Mouse (Mus musculus): ENCODE measurements around the gene Olfr373. TPM values are rescaled to one million over a fixed set of nuclear protein-coding genes. Genes with fewer than 3 reads are reported as not detected.

The Olfr373 gene
- total and polyA plus RNA-seq, 2 experiments from 2014 or later: not detected

- Histone ChIP-seq H3K27me3 (ENCODE audit: control insufficient read depth, insufficient read depth, low read length) (no peaks in the 10 kb centered on the region), H3K4me1 (ENCODE audit: control insufficient read depth, insufficient read depth) (peaks cover under 1% of the 10 kb centered on the region), H3K9me3 (replicated peaks; ENCODE audit: control insufficient read depth, low read length) (no peaks in the 10 kb centered on the region), H3K4me3 (ENCODE audit: low read depth, low read length) (no peak overlapping the region), H3K4me2 (ENCODE audit: low read depth, low read length) (no peak overlapping the region), H3K27ac (ENCODE audit: low read depth) (no peak overlapping the region), H3K9ac (replicated peaks; ENCODE audit: low read depth, low read length) (no peak overlapping the region), H3K36me3 (replicated peaks; ENCODE audit: control insufficient read depth, insufficient read depth, low read length) (no peaks in the 10 kb centered on the region)
- ATAC-seq (ENCODE audit: insufficient read depth, low read depth) (no peak), DNase-seq (ENCODE audit: low spot score) (no peak)
- 51% methylated on average over 1 of the region's 1 CpGs for WGBS
- TF ChIP-seq EP300 (IDR thresholded peaks at IDR 0.05; ENCODE audit: low read depth): no peak
- TF ChIP-seq CTCF (IDR thresholded peaks at IDR 0.05; ENCODE audit: low read depth): no peak
Observed at GRCm38 (mm10) chr8:72127834-72128233, 44.9 kb downstream of the Olfr373 start.

- DNase-seq (ENCODE audit: low spot score): no peak
- H3K4me2 ChIP-seq (ENCODE audit: low read depth, low read length): no peak overlapping the region
- no peaks in the 10 kb centered on the region for H3K36me3 ChIP-seq (replicated peaks; ENCODE audit: control insufficient read depth, insufficient read depth, low read length)
- ATAC-seq (ENCODE audit: insufficient read depth, low read depth): no peak; the same call in 1 of the 2 replicates
- TF ChIP-seq CTCF (IDR thresholded peaks at IDR 0.05; ENCODE audit: low read depth) (no peak), EP300 (IDR thresholded peaks at IDR 0.05; ENCODE audit: low read depth) (no peak)
- WGBS: 77% methylated on average over 2 of the region's 2 CpGs
- no peaks in the 10 kb centered on the region for H3K9me3 ChIP-seq (replicated peaks; ENCODE audit: control insufficient read depth, low read length)
- H3K4me3 ChIP-seq (ENCODE audit: low read depth, low read length): no peak overlapping the region
- no peaks in the 10 kb centered on the region for H3K27me3 ChIP-seq (ENCODE audit: control insufficient read depth, insufficient read depth, low read length)
- peak overlapping the region; percentile 62 for H3K27ac ChIP-seq (ENCODE audit: low read depth)
- H3K9ac ChIP-seq (replicated peaks; ENCODE audit: low read depth, low read length): no peak overlapping the region
- peaks cover 9% of the 10 kb centered on the region for H3K4me1 ChIP-seq (ENCODE audit: control insufficient read depth, insufficient read depth)
Observed at GRCm38 (mm10) chr8:72131251-72131650, 48.3 kb downstream of the Olfr373 start.

- H3K27me3 ChIP-seq (ENCODE audit: control insufficient read depth, insufficient read depth, low read length): no peaks in the 10 kb centered on the region
- DNase-seq (ENCODE audit: low spot score) (no peak), ATAC-seq (ENCODE audit: insufficient read depth, low read depth) (no peak)
- H3K9me3 ChIP-seq (replicated peaks; ENCODE audit: control insufficient read depth, low read length): no peaks in the 10 kb centered on the region
- no peak overlapping the region for H3K4me2 ChIP-seq (ENCODE audit: low read depth, low read length)
- H3K27ac ChIP-seq (ENCODE audit: low read depth): peak overlapping the region; percentile 62
- no peak overlapping the region for H3K9ac ChIP-seq (replicated peaks; ENCODE audit: low read depth, low read length)
- no peaks in the 10 kb centered on the region for H3K36me3 ChIP-seq (replicated peaks; ENCODE audit: control insufficient read depth, insufficient read depth, low read length)
- WGBS: 77% methylated on average over 2 of the region's 2 CpGs
- H3K4me3 ChIP-seq (ENCODE audit: low read depth, low read length): no peak overlapping the region
- H3K4me1 ChIP-seq (ENCODE audit: control insufficient read depth, insufficient read depth): peaks cover 9% of the 10 kb centered on the region
- TF ChIP-seq CTCF (IDR thresholded peaks at IDR 0.05; ENCODE audit: low read depth) (no peak), EP300 (IDR thresholded peaks at IDR 0.05; ENCODE audit: low read depth) (no peak)
Observed at GRCm38 (mm10) chr8:72131901-72132300, 48.9 kb downstream of the Olfr373 start.

- Histone ChIP-seq H3K36me3 (replicated peaks; ENCODE audit: control insufficient read depth, insufficient read depth, low read length) (no peaks in the 10 kb centered on the region), H3K27ac (ENCODE audit: low read depth) (0 out of 2 replicates have a peak overlapping the region, but pooled peaks have one; percentile 54), H3K9ac (replicated peaks; ENCODE audit: low read depth, low read length) (no peak overlapping the region), H3K4me3 (ENCODE audit: low read depth, low read length) (no peak overlapping the region), H3K27me3 (ENCODE audit: control insufficient read depth, insufficient read depth, low read length) (no peaks in the 10 kb centered on the region), H3K4me2 (ENCODE audit: low read depth, low read length) (no peak overlapping the region), H3K4me1 (ENCODE audit: control insufficient read depth, insufficient read depth) (peaks cover 9% of the 10 kb centered on the region), H3K9me3 (replicated peaks; ENCODE audit: control insufficient read depth, low read length) (no peaks in the 10 kb centered on the region)
- TF ChIP-seq EP300 (IDR thresholded peaks at IDR 0.05; ENCODE audit: low read depth): no peak
- no peak for TF ChIP-seq CTCF (IDR thresholded peaks at IDR 0.05; ENCODE audit: low read depth)
- DNase-seq (ENCODE audit: low spot score): no peak
- ATAC-seq (ENCODE audit: insufficient read depth, low read depth): no peak
- WGBS: 85% methylated on average over 1 of the region's 1 CpGs
Observed at GRCm38 (mm10) chr8:72132417-72132816, 49.4 kb downstream of the Olfr373 start.

GRCm38 (mm10) chr8:72132891-72133290 is 49.9 kb downstream of the Olfr373 start:
- H3K9me3 ChIP-seq (replicated peaks; ENCODE audit: control insufficient read depth, low read length): no peaks in the 10 kb centered on the region
- no peaks in the 10 kb centered on the region for H3K27me3 ChIP-seq (ENCODE audit: control insufficient read depth, insufficient read depth, low read length)
- 29% methylated on average over 1 of the region's 1 CpGs for WGBS

GRCm38 (mm10) chr8:72133507-72133906 is 50.5 kb downstream of the Olfr373 start:
- Histone ChIP-seq H3K4me1 (ENCODE audit: control insufficient read depth, insufficient read depth) (peaks cover 9% of the 10 kb centered on the region), H3K4me3 (ENCODE audit: low read depth, low read length) (no peak overlapping the region), H3K9me3 (replicated peaks; ENCODE audit: control insufficient read depth, low read length) (no peaks in the 10 kb centered on the region), H3K9ac (replicated peaks; ENCODE audit: low read depth, low read length) (no peak overlapping the region), H3K27ac (ENCODE audit: low read depth) (peak overlapping the region; percentile 54), H3K27me3 (ENCODE audit: control insufficient read depth, insufficient read depth, low read length) (no peaks in the 10 kb centered on the region), H3K4me2 (ENCODE audit: low read depth, low read length) (no peak overlapping the region), H3K36me3 (replicated peaks; ENCODE audit: control insufficient read depth, insufficient read depth, low read length) (peaks cover 3% of the 10 kb centered on the region)
- DNase-seq (ENCODE audit: low spot score) (peak; percentile 28), ATAC-seq (ENCODE audit: insufficient read depth, low read depth) (no peak)
- TF ChIP-seq CTCF (IDR thresholded peaks at IDR 0.05; ENCODE audit: low read depth) (no peak), EP300 (IDR thresholded peaks at IDR 0.05; ENCODE audit: low read depth) (no peak)
- 5% methylated on average over 1 of the region's 1 CpGs for WGBS

More at GRCm38 (mm10) chr8:72132891-72133290, 49.9 kb downstream of the Olfr373 start:
- H3K4me2 ChIP-seq (ENCODE audit: low read depth, low read length): no peak overlapping the region
- no peaks in the 10 kb centered on the region for H3K36me3 ChIP-seq (replicated peaks; ENCODE audit: control insufficient read depth, insufficient read depth, low read length)
- no peak for ATAC-seq (ENCODE audit: insufficient read depth, low read depth)
- no peak overlapping the region for H3K9ac ChIP-seq (replicated peaks; ENCODE audit: low read depth, low read length)
- H3K4me1 ChIP-seq (ENCODE audit: control insufficient read depth, insufficient read depth): peaks cover 9% of the 10 kb centered on the region
- H3K27ac ChIP-seq (ENCODE audit: low read depth): peak overlapping the region; percentile 54
- no peak for DNase-seq (ENCODE audit: low spot score)
- H3K4me3 ChIP-seq (ENCODE audit: low read depth, low read length): no peak overlapping the region
- no peak for TF ChIP-seq EP300 (IDR thresholded peaks at IDR 0.05; ENCODE audit: low read depth)
- TF ChIP-seq CTCF (IDR thresholded peaks at IDR 0.05; ENCODE audit: low read depth): no peak

All from heart, postnatal 0 days (tissue).